Mouse (Mus musculus) midbrain, postnatal 0 days (tissue): ENCODE data around the gene Spdl1. TPM values are rescaled to one million over a fixed set of nuclear protein-coding genes. Genes with fewer than 3 reads are reported as not detected.
A peak's percentile ranks its signal among the peaks of the same experiment; 100 is the strongest.

Experiments
- ATAC-seq: fragments of 200-750 bp; cut with Nextera tagmentation; 2 replicates; pipeline ENCODE4 v1.8.0; 2017; ENCODE audit warnings: moderate number of reproducible peaks, mild to moderate bottlenecking, moderate TSS enrichment, moderate library complexity; ENCODE audit not compliant: low FRiP score
- DNase-seq: peaks from one replicate; pipeline ENCODE4 v3.0.0-alpha.2; 2015; ENCODE audit warnings: low spot score
- H3K27ac ChIP-seq: fragments of 300-500 bp; sonication (generic); 2 replicates; pipeline ENCODE4 v1.5.1; 2014; ENCODE audit warnings: low read depth, mild to moderate bottlenecking, low read length, mixed read lengths
- H3K27me3 ChIP-seq: fragments of 300-500 bp; sonication (generic); 2 replicates; pipeline ENCODE4 v1.6.1; 2014; ENCODE audit warnings: low read length, control low read depth, mixed read lengths; ENCODE audit not compliant: insufficient read depth
- H3K36me3 ChIP-seq: fragments of 300-500 bp; sonication (generic); 2 replicates; pipeline ENCODE4 v1.6.1; 2014; ENCODE audit warnings: low read length, control low read depth, mixed read lengths; ENCODE audit not compliant: insufficient read depth
- H3K4me1 ChIP-seq: fragments of 300-500 bp; sonication (generic); 2 replicates; pipeline ENCODE4 v1.6.1; 2014; ENCODE audit warnings: mild to moderate bottlenecking, control low read depth, antibody characterized with exemption, low read length, mixed read lengths; ENCODE audit not compliant: insufficient read depth
- H3K4me2 ChIP-seq: fragments of 300-500 bp; sonication (generic); 2 replicates; pipeline ENCODE4 v1.6.1; 2014; ENCODE audit warnings: low read depth, mild to moderate bottlenecking, low read length, mixed read lengths; ENCODE audit not compliant: poor library complexity, severe bottlenecking
- H3K4me3 ChIP-seq: fragments of 300-500 bp; sonication (generic); 2 replicates; pipeline ENCODE4 v1.5.1; 2014; ENCODE audit warnings: low read depth, mild to moderate bottlenecking, low read length, moderate library complexity
- H3K9ac ChIP-seq: fragments of 300-500 bp; sonication (generic); replicated peaks from 2 replicates; pipeline ENCODE4 v1.6.1; 2014; ENCODE audit warnings: mild to moderate bottlenecking, low read length, moderate library complexity, mixed read lengths; ENCODE audit not compliant: poor library complexity, severe bottlenecking
- H3K9me3 ChIP-seq: fragments of 300-500 bp; sonication (generic); 2 replicates; pipeline ENCODE4 v1.6.1; 2016; ENCODE audit warnings: low read length, control low read depth
- CTCF ChIP-seq: IDR thresholded peaks from 2 replicates; pipeline ENCODE4 v1.5.1; 2016; ENCODE audit warnings: antibody characterized with exemption, mild to moderate bottlenecking
- WGBS: fragments of 180-500 bp; shearing (Covaris S2); extraction: QIAGEN DNeasy Blood & Tissue Kit; methylation state at CpG from one replicate; pipeline ENCODE4 v1.1.7; 2014; 5-methylcytosine and 5-hydroxymethylcytosine counted together
- polyA plus RNA-seq: library from polyadenylated mRNA; unstranded; fragments of >200 nt; fragmentation: Nextera tagmentation; extraction: Ambion mirVana; gene quantifications from 2 replicates; pipeline ENCODE4 v1.2.1, GENCODE M21; 2015
- total RNA-seq: library from RNA; depleted of rRNA; stranded (reverse); fragments of >200 nt; gene quantifications from 2 replicates; pipeline ENCODE4 v1.2.3, GENCODE M21; 2014

The Spdl1 gene
- total and polyA plus RNA-seq, 2 experiments from 2014 or later: 0.77 to 0.93 TPM

GRCm38 (mm10) chr11:34779966-34780365, 53.5 kb downstream of the Spdl1 start:
- no peak for TF ChIP-seq CTCF
- H3K9me3 ChIP-seq: no peaks in the 10 kb centered on the region
- no peak overlapping the region for H3K4me2 ChIP-seq
- H3K27me3 ChIP-seq: no peaks in the 10 kb centered on the region
- H3K36me3 ChIP-seq: no peaks in the 10 kb centered on the region
- no peak overlapping the region for H3K27ac ChIP-seq
- no peak overlapping the region for H3K9ac ChIP-seq
- no peak overlapping the region for H3K4me3 ChIP-seq
- WGBS: 86% methylated on average over 4 of the region's 4 CpGs
- H3K4me1 ChIP-seq: no peaks in the 10 kb centered on the region
- no peak for ATAC-seq
- no peak for DNase-seq

DNA sequence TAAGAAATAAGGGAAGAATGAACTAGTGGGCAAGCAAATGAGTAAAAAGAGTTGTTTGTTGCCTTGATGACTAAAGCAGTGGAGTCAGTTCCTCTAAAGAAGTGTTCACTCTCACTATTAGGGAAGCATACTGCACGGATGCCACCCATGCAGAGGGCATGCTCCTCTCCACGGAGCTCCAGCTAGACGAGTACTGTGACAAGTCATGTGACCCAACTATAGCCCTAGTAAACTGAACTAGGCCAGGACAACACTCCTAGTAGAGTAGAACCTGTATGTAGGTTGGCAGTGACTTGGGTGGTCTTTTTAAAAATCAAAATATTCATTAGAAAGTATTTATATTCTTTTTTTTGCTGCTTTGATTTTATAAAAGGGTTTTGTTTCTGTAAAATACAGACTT, 55.1 kb downstream of the Spdl1 start:
- Histone ChIP-seq H3K9me3 (no peaks in the 10 kb centered on the region), H3K4me2 (no peak overlapping the region), H3K4me3 (no peak overlapping the region), H3K36me3 (no peaks in the 10 kb centered on the region), H3K9ac (no peak overlapping the region), H3K4me1 (no peaks in the 10 kb centered on the region), H3K27me3 (no peaks in the 10 kb centered on the region), H3K27ac (no peak overlapping the region)
- DNase-seq (no peak), ATAC-seq (no peak)
- no peak for TF ChIP-seq CTCF
- WGBS: 79% methylated on average over 3 of the region's 3 CpGs

GRCm38 (mm10) chr11:34777529-34777928, 55.9 kb downstream of the Spdl1 start:
- no peak overlapping the region for H3K4me3 ChIP-seq
- no peak for DNase-seq
- no peaks in the 10 kb centered on the region for H3K36me3 ChIP-seq
- H3K4me1 ChIP-seq: no peaks in the 10 kb centered on the region
- H3K9ac ChIP-seq: no peak overlapping the region
- no peaks in the 10 kb centered on the region for H3K9me3 ChIP-seq
- 94% methylated on average over 4 of the region's 4 CpGs for WGBS
- no peak for TF ChIP-seq CTCF
- H3K4me2 ChIP-seq: no peak overlapping the region
- no peaks in the 10 kb centered on the region for H3K27me3 ChIP-seq
- ATAC-seq: no peak
- no peak overlapping the region for H3K27ac ChIP-seq

- WGBS: 89% methylated on average over 2 of the region's 2 CpGs
- Histone ChIP-seq H3K4me2 (no peak overlapping the region), H3K9ac (no peak overlapping the region), H3K9me3 (no peaks in the 10 kb centered on the region), H3K4me3 (no peak overlapping the region), H3K36me3 (no peaks in the 10 kb centered on the region), H3K27ac (no peak overlapping the region), H3K4me1 (no peaks in the 10 kb centered on the region), H3K27me3 (no peaks in the 10 kb centered on the region)
- DNase-seq: no peak
- TF ChIP-seq CTCF: no peak
- ATAC-seq: no peak
Measured at GRCm38 (mm10) chr11:34776054-34776453, 57.4 kb downstream of the Spdl1 start.

DNA sequence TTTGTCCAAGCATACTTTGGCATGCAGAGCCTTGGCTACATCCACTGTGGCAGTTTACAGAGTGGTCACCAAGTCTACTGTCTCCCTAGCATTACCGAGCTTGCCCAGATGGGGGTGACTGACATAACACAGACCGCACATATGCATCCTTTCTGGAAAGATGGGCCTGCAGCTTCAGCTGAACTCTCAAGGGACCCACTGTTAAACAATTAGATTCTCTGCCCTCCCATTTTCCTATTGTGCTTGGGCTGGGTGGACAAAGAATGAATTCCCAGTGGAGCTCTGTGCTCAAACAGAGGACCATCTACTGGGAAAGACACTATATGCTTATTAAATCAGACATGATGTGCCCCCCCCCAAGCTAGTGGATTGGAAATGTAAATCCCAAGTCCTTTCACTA, 58.8 kb downstream of the Spdl1 start:
- H3K27ac ChIP-seq: no peak overlapping the region
- H3K36me3 ChIP-seq: no peaks in the 10 kb centered on the region
- 64% methylated on average over 2 of the region's 2 CpGs for WGBS
- no peaks in the 10 kb centered on the region for H3K9me3 ChIP-seq
- no peak overlapping the region for H3K9ac ChIP-seq
- H3K4me3 ChIP-seq: no peak overlapping the region
- no peak for ATAC-seq
- no peaks in the 10 kb centered on the region for H3K4me1 ChIP-seq
- peak; percentile 25 for DNase-seq
- H3K4me2 ChIP-seq: no peak overlapping the region
- H3K27me3 ChIP-seq: no peaks in the 10 kb centered on the region
- TF ChIP-seq CTCF: peak; percentile 17; the same call in 1 of the 2 replicates

DNA sequence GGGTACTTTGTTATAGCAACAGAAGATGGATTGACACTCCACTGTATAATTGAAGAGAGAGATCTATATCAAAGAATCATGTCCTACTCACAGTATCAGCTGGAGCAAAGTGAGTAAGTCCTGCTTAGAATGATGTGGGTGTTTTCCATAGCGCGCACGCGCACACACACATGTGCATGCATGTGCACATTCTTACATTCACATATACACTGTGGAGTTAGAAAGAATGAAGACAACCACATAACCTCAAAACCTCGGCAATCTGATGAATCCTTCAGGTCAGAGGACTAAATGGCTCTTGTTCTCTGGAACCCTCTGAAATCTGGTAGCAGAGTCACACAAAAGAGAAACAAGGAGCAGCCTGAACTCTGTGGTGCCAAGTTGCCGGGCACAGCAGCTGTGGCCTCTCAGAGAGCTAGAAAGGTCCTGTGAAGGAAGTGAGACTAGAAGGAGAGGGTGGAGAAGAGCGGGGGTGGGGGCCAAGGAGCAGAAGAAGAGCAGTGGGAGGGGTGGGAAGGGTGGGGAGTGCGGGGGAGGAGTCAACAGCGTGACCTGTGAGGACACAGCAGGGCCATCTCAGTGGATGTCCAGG, 60.0 kb downstream of the Spdl1 start:
- Histone ChIP-seq H3K27ac (no peak overlapping the region), H3K4me3 (no peak overlapping the region), H3K36me3 (no peaks in the 10 kb centered on the region), H3K27me3 (no peaks in the 10 kb centered on the region), H3K9ac (no peak overlapping the region), H3K9me3 (no peaks in the 10 kb centered on the region), H3K4me1 (no peaks in the 10 kb centered on the region), H3K4me2 (no peak overlapping the region)
- no peak for DNase-seq
- 92% methylated on average over 9 of the region's 9 CpGs for WGBS
- ATAC-seq: no peak
- no peak for TF ChIP-seq CTCF
